Mouse (Mus musculus): ENCODE data around the gene Mgp. TPM values are rescaled to one million over a fixed set of nuclear protein-coding genes. Genes with fewer than 3 reads are reported as not detected.

Mgp gene
- polyA plus RNA-seq (2012; rRNA removed): 214 and 222 TPM in 2 replicates

GRCm38 (mm10) chr6:136875670-136876069 is at the start of gene Mgp:
Gene Mgp (minus strand): TSS chr6:136875823.

GRCm38 (mm10) chr6:136923532-136923931 is 47.9 kb upstream of the Mgp start, which contains the start of gene Pde6h:
Gene Pde6h (plus strand): TSS chr6:136923832.

GRCm38 (mm10) chr6:136922080-136922479 is 46.5 kb upstream of the Mgp start, which contains the start of gene Erp27:
Gene Erp27 (minus strand): TSS chr6:136922180.

DNA sequence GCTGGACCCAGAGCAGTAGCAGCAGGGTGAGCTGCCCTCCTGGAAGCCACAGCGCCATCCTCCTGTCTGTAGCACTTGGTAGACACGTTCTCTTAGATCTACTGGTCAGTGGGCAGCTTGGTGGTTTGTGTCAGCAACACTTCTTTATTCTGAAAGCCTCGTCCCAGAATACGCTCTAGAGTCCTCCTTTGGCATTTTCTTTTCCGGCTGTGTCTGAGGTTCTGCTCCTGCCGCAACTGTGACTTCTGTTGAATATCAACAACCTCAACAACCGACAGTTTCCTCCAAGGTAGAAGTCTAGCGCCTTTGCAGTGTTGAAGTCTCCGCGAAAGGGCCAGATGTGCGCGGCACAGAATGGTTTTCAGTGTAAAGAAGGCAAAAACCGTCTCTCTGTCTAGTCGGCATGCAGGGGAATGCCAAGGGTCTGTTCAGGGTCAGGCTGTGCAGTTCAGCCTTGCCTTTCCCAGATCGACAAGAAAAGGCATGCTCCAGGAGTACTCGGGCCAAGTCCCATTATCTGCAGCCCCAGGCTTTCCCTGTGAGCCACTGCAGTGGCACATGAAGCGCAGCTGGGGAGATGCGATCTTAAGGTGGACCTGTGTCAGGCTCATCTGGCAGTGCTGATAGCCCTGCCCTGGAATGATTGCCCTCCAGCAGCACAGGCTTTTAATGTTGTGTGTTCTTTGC is 18.3 kb downstream of the Mgp start, which contains the start of gene Art4:
Gene Art4, minus strand, starts transcription at position 548 of the 687 bp plus-strand sequence.

DNA sequence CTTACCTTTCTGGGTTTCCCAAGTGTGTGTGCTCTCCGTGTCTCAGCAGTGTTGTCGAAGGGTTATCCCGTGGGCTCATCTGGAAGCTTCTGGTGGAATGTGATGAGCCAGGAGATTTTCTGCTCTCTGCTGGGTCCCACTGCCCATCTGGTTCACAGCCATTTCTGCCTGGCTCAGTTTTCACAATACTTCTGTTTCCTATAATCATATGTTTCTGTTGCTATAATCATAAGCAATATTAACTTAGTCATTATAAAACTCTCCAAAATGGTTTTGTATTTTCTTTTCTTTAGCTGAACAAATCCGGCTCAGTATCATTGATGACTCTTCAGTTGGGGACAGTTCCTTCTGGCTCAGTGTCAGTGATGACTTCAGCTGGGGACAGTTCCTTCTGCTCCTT is 40.3 kb downstream of the Mgp start, which contains the start of gene Smco3:
Gene Smco3, minus strand, starts transcription at position 101 of the 400 bp plus-strand sequence.

DNA sequence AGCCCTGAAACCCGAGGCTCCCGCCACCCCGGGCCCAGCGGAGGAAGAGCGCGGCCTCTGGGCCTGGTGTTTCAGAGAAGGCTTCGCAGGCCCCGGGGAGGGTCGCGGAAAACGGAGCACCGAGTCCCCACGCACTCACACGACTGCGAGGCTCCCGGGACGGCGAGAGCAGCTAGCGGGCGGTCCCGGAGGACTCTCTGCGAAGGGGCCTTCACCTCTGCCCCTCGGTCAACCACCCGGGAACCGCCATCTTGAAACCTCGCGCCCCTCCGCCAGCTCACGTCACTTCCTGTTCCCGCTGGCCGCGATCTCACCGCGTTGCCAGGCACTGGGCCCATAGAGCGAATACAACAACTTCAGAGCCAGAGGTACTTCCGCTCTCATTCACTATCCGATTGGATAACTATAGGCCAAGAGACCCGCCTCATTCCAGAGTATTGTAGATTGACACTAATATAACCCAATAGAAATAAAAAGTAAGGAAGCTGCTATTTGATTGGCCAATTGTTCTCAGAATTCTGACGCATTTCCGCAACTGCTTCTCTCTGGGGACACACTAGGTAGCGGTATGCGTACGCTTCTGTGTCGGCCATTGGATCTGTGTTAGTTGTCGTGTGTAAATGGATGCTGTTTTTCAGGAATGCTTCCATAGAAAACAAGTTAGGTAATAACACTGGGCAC is 47.6 kb downstream of the Mgp start, which contains the start of gene Wbp11:
Gene Wbp11, minus strand, starts transcription at position 353 of the 681 bp plus-strand sequence.

DNA sequence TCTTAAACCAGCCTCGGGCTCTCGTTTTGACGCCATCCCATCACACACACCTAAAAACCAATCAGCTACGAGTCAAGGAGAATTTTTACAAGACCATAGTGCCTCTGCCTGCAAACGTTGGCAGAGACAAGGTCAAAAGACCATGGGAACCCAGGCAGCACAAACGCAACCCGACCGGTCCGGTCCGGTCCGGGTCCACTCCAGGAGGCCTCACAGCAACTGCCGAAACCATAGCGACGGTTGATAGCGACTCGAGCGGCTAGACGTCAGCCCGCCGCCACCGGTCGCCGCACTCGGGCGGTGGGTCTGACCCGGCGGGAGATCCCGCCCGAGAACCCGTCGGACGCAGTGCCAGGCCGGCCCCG is 48.1 kb downstream of the Mgp start, which contains the start of gene BC049715:
Gene BC049715, plus strand, starts transcription at position 111 of the 365 bp plus-strand sequence.

Other genes with a start within 250 kb of the Mgp start
- 41.7 and 49.9 TPM in 2 replicates for gene Plbd1, start 213.9 kb downstream of the Mgp start, polyA plus RNA-seq (2012; rRNA removed)
- gene Gucy2c, start 94.1 kb downstream of the Mgp start, polyA plus RNA-seq (2012; rRNA removed): 61.8 and 69.0 TPM in 2 replicates
- gene Hist4h4, start 71.4 kb downstream of the Mgp start, polyA plus RNA-seq (2012; rRNA removed): 1.1 and 1.9 TPM in 2 replicates
- 646 and 676 TPM in 2 replicates for gene H2afj, start 67.6 kb downstream of the Mgp start, polyA plus RNA-seq (2012; rRNA removed)
- gene BC049715, start 48.2 kb downstream of the Mgp start, polyA plus RNA-seq (2012; rRNA removed): 5.2 and 5.5 TPM in 2 replicates
- gene Wbp11, start 47.6 kb downstream of the Mgp start, polyA plus RNA-seq (2012; rRNA removed): 33.6 and 35.0 TPM in 2 replicates
- gene Smco3, start 40.4 kb downstream of the Mgp start, polyA plus RNA-seq (2012; rRNA removed): not detected in 2 replicates
- 0.34 and 0.43 TPM in 2 replicates for gene Art4, start 18.1 kb downstream of the Mgp start, polyA plus RNA-seq (2012; rRNA removed)
- 5.4 TPM in 1 of 2 replicates, not detected in the other for gene Erp27, start 46.4 kb upstream of the Mgp start, polyA plus RNA-seq (2012; rRNA removed)
- gene Pde6h, start 48.0 kb upstream of the Mgp start, polyA plus RNA-seq (2012; rRNA removed): 0.07 TPM in 1 of 2 replicates, not detected in the other
- 13.7 and 17.1 TPM in 2 replicates for gene Arhgdib, start 66.1 kb upstream of the Mgp start, polyA plus RNA-seq (2012; rRNA removed)